Mouse (Mus musculus) heart, postnatal 14 days (tissue): ENCODE measurements around the gene Celsr1. TPM values are rescaled to one million over a fixed set of nuclear protein-coding genes. Genes with fewer than 3 reads are reported as not detected.
A peak's percentile ranks its signal among the peaks of the same experiment; 100 is the strongest.
"Not testable (repeated sequence)": the region's sequence is repeated elsewhere in the genome, so short reads cannot be mapped to it uniquely, and the experiment has no call there.

Experiments
- DNase-seq, 2 experiments: peaks; one replicate each; pipeline ENCODE4 v3.0.0; 2021 to 2022
- intact Hi-C: fragments of 180-260 bp; cut with DNase I; formaldehyde crosslinking; loops from one replicate; pipeline ENCODE4 v1.15.1; 2025
- total RNA-seq, 2 experiments: library from RNA; stranded (reverse); gene quantifications; 2 replicates each; pipeline ENCODE4 v1.2.3; 2021

The Celsr1 gene
- total RNA-seq, 2 experiments from 2014 or later: 10.0 to 11.5 TPM

- no peak for DNase-seq
- intact Hi-C loops: no loop called here
These were observed 124.1 kb downstream of the Celsr1 start for GRCm38 (mm10) chr15:85909492-85909829.

DNA sequence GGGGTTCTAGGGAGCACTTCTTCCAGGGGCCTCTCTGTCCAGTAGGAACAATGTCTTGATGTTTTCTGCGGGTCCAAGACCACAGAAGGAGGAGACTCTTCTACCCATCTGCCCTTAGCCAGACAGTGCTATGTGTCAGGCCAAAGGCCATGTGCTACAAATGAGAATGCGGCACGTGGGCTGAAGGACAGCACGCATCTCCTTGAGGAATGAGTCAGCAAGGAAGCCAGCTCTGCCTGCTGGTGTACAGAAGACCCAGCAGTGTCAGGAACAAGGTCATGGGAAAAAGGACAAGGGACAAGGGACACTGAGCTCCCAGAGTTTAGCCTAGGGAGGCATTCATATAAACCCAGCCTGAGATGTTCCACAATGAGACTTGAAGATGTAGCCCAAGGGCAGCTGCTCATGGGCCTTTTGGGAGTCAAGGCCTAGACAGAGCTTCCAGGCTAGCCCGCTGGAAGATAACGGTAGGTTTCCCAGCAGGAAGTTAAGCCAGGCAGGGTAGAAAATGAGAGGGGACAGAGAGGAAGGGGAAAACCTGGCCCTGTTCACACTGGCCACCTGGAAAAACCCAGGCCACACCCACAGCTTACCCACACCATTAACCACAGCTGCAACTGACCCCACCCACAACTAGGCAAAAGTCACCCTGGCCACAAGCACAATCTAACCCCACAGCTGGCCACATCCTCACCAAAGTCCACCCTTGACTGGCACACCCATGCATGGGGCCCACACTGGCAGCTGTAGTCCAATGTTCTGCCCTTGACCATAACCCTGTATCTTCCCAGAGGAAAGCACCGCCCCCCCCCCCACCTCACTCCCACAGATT, 124.7 kb downstream of the Celsr1 start:
- intact Hi-C loops: no loop called here
- DNase-seq: no peak

DNA sequence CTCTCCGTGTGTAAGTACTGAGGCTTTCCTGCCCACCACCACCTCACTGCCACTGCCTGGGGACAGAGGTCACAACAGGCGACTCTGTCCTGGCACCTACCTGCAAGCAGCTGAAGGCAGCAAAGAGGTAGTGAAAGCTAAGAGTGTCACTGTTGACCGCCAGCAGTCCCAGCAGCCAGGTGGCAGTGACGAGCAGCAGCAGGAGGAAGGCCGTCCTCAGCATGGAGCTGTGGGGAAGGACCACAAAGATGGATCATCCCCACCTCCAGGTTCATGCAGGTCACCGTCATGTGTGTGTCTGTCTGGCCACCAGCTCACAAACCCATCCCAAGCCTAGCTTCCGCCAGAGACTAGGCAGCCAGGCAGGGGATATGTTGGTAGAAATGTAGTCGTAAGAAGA, 129.8 kb downstream of the Celsr1 start:
- DNase-seq: peak in 1 of 2 experiments; percentile 25
- intact Hi-C loops: no loop called here

DNA sequence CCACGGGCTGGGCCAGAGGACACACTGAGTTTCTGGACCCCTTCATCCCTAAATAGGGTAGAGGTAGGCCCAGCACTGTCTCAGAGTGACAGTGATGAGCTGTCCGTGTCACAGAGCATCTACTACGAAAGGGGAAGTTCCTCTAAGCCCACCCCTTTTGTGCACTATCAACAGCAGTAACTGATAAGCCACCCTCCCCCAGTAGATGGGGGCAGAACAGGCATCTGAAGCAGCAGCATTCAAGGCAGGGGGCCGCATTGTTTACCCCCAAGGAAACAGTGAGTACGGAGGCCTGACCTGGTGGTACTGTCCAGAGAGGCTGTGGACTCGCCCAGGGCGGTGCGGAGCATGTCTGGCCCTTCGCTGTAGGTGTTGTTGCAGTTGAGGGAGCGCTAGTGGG, 131.1 kb downstream of the Celsr1 start:
- intact Hi-C loops: no loop called here
- DNase-seq: no peak

DNA sequence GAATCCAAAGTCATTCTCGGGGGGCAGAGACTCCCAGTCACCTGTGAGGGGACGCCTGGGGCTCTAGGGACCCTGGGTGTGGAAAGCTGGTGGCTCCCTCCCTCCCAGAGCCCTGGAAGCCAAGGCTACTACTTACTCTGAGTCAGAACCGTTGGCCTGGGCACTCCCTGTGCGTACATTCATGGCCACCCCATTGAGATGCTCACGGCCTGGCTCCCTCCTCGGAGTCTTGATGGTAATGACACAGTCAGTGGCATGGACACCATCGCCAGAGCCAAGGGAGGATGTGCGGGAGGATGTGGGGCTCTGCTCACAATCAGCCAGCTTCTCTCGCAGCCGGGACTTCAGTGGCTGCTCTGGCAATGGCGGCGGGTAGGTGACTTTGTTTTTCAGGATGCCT, 132.8 kb downstream of the Celsr1 start:
- intact Hi-C loops: no loop called here
- DNase-seq: no peak

GRCm38 (mm10) chr15:85900318-85900717, 133.3 kb downstream of the Celsr1 start:
- DNase-seq: no peak
- intact Hi-C loops: no loop called here

GRCm38 (mm10) chr15:85899396-85899795, 134.2 kb downstream of the Celsr1 start:
- intact Hi-C loops: loop anchor here (5.0 kb wide), 1 partner anchor 238 kb away; no protein-coding TSS in a partner anchor
- DNase-seq: no peak

GRCm38 (mm10) chr15:85897113-85897512, 136.5 kb downstream of the Celsr1 start:
- intact Hi-C loops: loop anchor here (2.0 to 5.0 kb wide), 2 partner anchors 142 to 240 kb away; no protein-coding TSS in a partner anchor
- DNase-seq: no peak

GRCm38 (mm10) chr15:85896284-85896683, 137.3 kb downstream of the Celsr1 start:
- DNase-seq: peak; percentile 76 to 88
- intact Hi-C loops: loop anchor here (2.0 to 5.0 kb wide), 2 partner anchors 143 to 241 kb away; no protein-coding TSS in a partner anchor

DNA sequence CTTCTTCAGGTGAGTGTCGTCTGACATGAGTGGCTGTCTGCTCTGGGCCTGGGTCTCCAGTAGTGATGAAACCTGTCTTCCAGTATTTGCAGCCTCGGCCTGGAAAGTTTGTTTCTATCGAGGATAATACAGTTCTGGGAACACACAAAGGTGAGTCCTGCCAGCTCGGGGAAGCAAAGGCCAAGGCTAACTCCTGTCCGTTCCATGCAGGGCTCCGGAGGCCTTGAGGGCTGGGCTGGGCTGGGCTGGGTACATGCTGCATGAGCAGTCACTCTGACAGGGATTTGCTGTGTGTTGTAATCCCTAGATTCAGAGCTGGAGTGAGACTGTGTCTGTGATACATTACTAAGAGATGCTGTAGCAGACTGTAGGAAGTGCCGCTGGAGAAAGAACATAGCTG, 139.7 kb downstream of the Celsr1 start:
- DNase-seq: no peak
- intact Hi-C loops: no loop called here

DNA sequence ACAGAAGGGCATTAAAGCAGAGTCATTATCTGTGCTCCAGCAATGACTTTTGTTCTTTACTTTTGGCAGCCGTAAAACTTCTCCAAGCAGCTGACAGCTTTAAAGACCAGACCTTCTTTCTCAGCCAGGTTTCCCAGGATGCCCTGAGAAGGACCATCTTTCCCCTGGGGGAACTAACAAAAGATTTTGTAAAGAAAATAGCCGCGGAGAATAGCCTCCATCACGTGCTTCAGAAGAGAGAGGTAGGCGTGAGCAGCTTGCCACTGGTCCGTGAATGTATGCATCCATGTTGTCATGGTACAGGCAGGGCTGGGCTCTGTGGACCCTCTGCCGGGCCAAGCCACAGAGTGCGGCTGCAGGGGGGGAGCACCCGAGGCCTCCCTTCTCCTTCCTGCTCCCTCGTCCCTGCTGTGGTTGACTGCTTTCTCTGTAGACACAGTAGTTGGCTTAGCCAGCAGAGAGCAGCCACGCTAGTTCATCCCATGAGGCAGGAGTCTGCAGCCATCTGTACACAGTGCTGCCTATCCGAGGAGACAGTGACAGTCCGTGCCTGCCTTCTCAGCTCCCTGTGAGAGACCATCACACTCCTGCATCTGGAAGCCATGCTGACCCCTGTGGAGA, 141.0 kb downstream of the Celsr1 start:
- intact Hi-C loops: no loop called here
- no peak for DNase-seq

DNA sequence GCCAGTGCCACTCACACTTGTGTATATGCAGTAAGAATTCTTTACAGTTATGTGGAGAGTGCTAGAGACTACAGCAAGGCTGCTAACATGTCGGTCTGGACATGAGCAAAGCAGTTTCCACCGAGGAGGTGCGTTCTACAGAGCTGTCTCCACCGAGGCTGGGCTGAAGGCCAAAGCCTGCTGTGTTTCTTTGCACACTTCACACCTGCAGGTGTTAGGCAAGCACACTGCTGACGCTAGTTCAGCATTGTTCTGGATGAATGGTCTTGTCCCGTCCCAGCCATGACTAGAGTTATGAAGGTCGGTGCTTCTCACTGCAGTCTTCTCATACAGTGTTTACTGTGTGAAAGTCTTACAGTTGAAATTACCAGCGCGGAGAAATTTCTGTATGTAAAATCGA, 141.6 kb downstream of the Celsr1 start:
- intact Hi-C loops: no loop called here

DNA sequence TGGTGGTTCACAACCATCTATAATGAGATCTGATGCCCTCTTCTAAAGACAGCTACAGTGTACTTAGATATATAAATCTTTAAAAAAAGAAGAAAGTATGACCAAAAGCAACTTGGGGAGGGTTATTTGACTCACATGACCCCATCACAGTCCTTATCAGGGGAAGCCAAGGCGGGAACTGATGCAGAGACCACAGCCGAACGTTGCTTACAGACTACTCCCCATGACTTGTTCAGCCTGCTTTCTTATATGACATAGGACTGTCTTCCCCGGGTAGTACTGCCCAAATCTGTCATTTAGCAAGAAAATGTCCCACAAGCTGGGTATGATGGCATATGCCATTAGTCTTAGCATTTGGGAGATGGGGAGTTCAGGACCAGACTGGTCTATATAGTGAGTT, 144.3 kb downstream of the Celsr1 start:
- no peak for DNase-seq
- intact Hi-C loops: no loop called here

More for the DNA sequence above, 141.6 kb downstream of the Celsr1 start:
- no peak for DNase-seq

GRCm38 (mm10) chr15:85885606-85886005, 148.0 kb downstream of the Celsr1 start:
- no peak for DNase-seq
- intact Hi-C loops: no loop called here

GRCm38 (mm10) chr15:85879498-85879895, 154.1 kb downstream of the Celsr1 start:
- DNase-seq: peak in 1 of 2 experiments; percentile 29

DNA sequence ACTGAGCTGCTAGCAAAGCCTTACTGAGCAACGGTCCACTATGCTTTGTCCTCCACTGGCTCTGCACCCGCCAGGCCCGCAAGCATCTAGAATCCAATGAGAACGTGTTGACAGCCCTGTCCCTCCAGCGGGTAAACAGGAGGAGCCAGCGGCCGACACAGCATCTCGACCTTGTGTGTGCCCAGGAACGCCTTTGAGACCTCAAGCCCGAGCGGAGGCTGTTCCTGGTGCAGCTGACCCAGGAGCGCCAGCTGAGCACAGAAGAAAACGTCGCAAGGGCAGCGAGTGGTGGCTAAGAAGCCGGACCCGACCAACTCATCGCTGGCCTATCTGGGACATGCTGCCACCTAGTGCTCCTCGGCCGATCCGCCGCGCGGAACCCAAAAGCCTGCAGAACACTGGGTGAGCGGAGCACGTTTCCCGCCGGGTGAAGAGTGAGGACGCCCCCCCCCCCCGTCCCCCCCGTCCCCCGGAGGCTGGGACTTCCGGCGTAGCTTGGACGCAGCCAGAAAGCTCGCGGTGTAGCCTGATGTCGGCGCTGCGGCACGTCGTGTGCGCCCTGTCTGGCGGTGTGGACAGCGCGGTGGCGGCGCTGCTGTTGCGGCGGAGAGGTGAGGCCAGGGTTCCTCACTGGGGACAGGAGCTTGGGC, 154.6 kb downstream of the Celsr1 start, which contains the start of gene Trmu:
TSS of gene Trmu (plus strand) at position 465 of the 650 bp plus-strand sequence.
- peak; percentile 89 to 90 for DNase-seq
- intact Hi-C loops: no loop called here

More at GRCm38 (mm10) chr15:85879498-85879895, 154.1 kb downstream of the Celsr1 start:
- intact Hi-C loops: no loop called here

DNA sequence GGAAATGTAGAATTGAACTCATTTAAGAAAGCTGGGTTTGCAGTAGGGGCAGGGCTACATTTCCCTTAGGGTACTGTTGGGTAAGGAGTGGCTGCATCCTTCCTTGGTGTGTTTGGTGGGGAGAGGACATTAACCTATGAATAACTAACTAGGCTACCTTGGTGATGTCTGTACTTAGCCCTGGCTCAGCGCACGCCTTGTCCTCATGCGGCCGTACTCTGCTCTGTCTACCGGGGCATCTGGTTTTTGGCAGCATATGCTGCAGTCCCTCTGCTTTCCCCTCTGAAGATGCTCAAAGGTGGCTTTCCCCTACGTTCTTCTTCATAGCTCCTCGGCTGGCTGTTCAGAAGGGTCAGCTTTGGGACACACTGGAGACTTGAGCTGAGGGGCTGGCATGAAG, 156.2 kb downstream of the Celsr1 start:
- intact Hi-C loops: no loop called here
- no peak for DNase-seq

DNA sequence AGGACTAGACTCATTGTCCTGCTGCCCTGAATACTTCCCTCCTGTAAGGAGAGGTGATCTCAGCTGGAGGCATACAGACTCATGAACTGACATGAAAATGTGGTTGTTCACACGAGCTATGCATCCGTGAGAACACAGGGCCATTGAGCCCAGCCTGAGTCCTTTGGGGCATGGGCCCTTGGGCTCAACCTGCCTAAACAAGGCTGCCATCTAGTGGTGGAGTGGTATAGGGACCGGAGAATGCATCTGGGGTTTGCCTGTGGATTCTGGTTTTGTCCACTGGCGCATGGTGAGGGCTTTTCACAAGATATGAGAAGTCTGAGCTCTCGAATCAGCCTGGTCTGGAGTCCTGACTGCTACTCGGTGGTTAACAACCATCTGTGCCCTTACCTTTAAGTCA, 165.9 kb downstream of the Celsr1 start:
- intact Hi-C loops: loop anchor here (1.0 to 5.0 kb wide), 2 partner anchors 151 to 270 kb away; no protein-coding TSS in a partner anchor
- peak; percentile 70 to 83 for DNase-seq

DNA sequence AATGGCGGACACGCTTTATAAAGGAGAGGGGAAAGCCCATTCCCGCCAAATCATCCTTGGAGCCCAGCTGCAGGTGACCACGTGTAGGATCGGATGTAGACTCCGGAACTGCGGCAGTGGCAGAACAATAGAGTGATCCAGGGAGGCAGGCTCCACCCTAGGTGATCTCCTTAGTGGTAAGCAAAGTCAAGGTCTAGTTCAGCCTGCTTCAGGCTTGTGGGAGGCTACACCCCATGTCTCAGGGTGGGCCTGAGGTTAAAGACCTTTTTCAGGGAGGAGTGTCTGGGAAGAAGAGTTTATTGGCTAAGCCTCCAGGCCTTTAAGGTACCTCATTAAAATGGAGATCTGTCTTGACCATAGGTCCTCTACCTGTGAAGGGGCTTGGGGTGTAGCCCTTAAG, 167.7 kb downstream of the Celsr1 start:
- intact Hi-C loops: loop anchor here (5.0 kb wide), 1 partner anchor 269 kb away; no protein-coding TSS in a partner anchor
- DNase-seq: not testable (repeated sequence)

- intact Hi-C loops: no loop called here
- DNase-seq: peak; percentile 90 to 95
These were observed 174.0 kb downstream of the Celsr1 start, which contains the start of gene Gtse1 for GRCm38 (mm10) chr15:85859490-85860031. Gtse1 (plus strand) TSS chr15:85859745.
